Mouse (Mus musculus): ENCODE data around the gene Spint5. TPM values are rescaled to one million over a fixed set of nuclear protein-coding genes. Genes with fewer than 3 reads are reported as not detected.

Gene Spint5
- polyA plus RNA-seq, 1 experiment, result not detected

GRCm38 (mm10) chr2:164761502-164761901 is 46.4 kb downstream of the Spint5 start:
- H3K4me3 ChIP-seq (ENCODE audit: insufficient read depth, low read depth, low read length), result no peak overlapping the region
- TF ChIP-seq POLR2A (IDR thresholded peaks at IDR 0.05; ENCODE audit: low read depth, low read length), result no peak
- no peak for TF ChIP-seq CTCF (conservative IDR thresholded peaks at IDR 0.05; ENCODE audit: insufficient read depth, insufficient read length, low read depth, low read length)
- WGBS, result 92% methylated on average over 2 of the region's 2 CpGs
- peaks cover 6% of the 10 kb centered on the region for H3K36me3 ChIP-seq (ENCODE audit: control insufficient read depth, insufficient read depth, low read length)
- no peaks in the 10 kb centered on the region for H3K27me3 ChIP-seq (replicated peaks; ENCODE audit: control insufficient read depth, insufficient read depth, low read length)
- no peak overlapping the region for H3K27ac ChIP-seq (ENCODE audit: insufficient read depth, low read depth, low read length)
- no peaks in the 10 kb centered on the region for H3K4me1 ChIP-seq (ENCODE audit: control insufficient read depth, insufficient read depth, low read length)
- no peak for DNase-seq

GRCm38 (mm10) chr2:164761971-164762370 is 46.9 kb downstream of the Spint5 start:
- TF ChIP-seq CTCF (conservative IDR thresholded peaks at IDR 0.05; ENCODE audit: insufficient read depth, insufficient read length, low read depth, low read length) (no peak), POLR2A (IDR thresholded peaks at IDR 0.05; ENCODE audit: low read depth, low read length) (no peak)
- no peaks in the 10 kb centered on the region for H3K4me1 ChIP-seq (ENCODE audit: control insufficient read depth, insufficient read depth, low read length)
- H3K27me3 ChIP-seq (replicated peaks; ENCODE audit: control insufficient read depth, insufficient read depth, low read length), result no peaks in the 10 kb centered on the region
- H3K36me3 ChIP-seq (ENCODE audit: control insufficient read depth, insufficient read depth, low read length), result peaks cover 5% of the 10 kb centered on the region
- DNase-seq, result no peak
- H3K27ac ChIP-seq (ENCODE audit: insufficient read depth, low read depth, low read length), result no peak overlapping the region
- WGBS, result over 99% methylated on average over 4 of the region's 4 CpGs
- no peak overlapping the region for H3K4me3 ChIP-seq (ENCODE audit: insufficient read depth, low read depth, low read length)

- WGBS, result 80% methylated on average over 7 of the region's 7 CpGs
- Histone ChIP-seq H3K4me1 (ENCODE audit: control insufficient read depth, insufficient read depth, low read length) (no peaks in the 10 kb centered on the region), H3K27ac (ENCODE audit: insufficient read depth, low read depth, low read length) (no peak overlapping the region), H3K27me3 (replicated peaks; ENCODE audit: control insufficient read depth, insufficient read depth, low read length) (no peaks in the 10 kb centered on the region), H3K36me3 (ENCODE audit: control insufficient read depth, insufficient read depth, low read length) (peaks cover 1% of the 10 kb centered on the region; the same call in 1 of the 2 replicates), H3K4me3 (ENCODE audit: insufficient read depth, low read depth, low read length) (no peak overlapping the region)
- no peak for TF ChIP-seq CTCF (conservative IDR thresholded peaks at IDR 0.05; ENCODE audit: insufficient read depth, insufficient read length, low read depth, low read length)
- no peak for TF ChIP-seq POLR2A (IDR thresholded peaks at IDR 0.05; ENCODE audit: low read depth, low read length)
- no peak for DNase-seq
Measured at GRCm38 (mm10) chr2:164762593-164762992, 47.5 kb downstream of the Spint5 start.

DNA sequence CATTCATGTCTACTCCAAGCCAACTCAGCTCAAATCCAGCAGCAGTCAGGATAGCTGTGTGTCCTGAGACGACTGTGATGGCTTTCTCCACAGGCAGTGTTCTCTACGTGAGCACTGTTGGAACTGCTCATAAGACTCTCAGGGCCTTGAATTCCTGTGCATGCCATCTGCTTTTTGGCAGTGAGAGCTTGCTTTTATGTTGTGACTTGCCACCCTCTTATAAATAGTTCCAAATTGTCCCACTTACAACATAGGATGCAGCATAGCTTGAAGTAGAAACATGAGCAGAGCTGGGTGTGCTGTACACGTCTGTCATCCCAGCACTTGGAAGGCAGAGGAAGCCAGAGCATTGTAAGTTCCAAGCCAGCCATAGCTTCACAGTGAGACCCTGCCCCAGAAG is 50.7 kb downstream of the Spint5 start:
- Histone ChIP-seq H3K27ac (ENCODE audit: insufficient read depth, low read depth, low read length) (no peak overlapping the region), H3K27me3 (replicated peaks; ENCODE audit: control insufficient read depth, insufficient read depth, low read length) (no peaks in the 10 kb centered on the region), H3K36me3 (ENCODE audit: control insufficient read depth, insufficient read depth, low read length) (no peaks in the 10 kb centered on the region; the same call in 1 of the 2 replicates), H3K4me3 (ENCODE audit: insufficient read depth, low read depth, low read length) (no peak overlapping the region), H3K4me1 (ENCODE audit: control insufficient read depth, insufficient read depth, low read length) (peaks cover 3% of the 10 kb centered on the region; the same call in 1 of the 2 replicates)
- WGBS, result 85% methylated on average over 3 of the region's 3 CpGs
- no peak for DNase-seq
- TF ChIP-seq POLR2A (IDR thresholded peaks at IDR 0.05; ENCODE audit: low read depth, low read length), result no peak
- TF ChIP-seq CTCF (conservative IDR thresholded peaks at IDR 0.05; ENCODE audit: insufficient read depth, insufficient read length, low read depth, low read length), result no peak

Other genes with a start within 250 kb of the Spint5 start
- gene Trp53tg5, start 241.6 kb upstream of the Spint5 start, polyA plus RNA-seq (2012; rRNA removed), result 0.10 TPM in 1 of 2 replicates, not detected in the other
- 36.8 and 43.6 TPM in 2 replicates for gene Dbndd2, start 229.2 kb upstream of the Spint5 start, polyA plus RNA-seq (2012; rRNA removed)
- gene Pigt, start 217.8 kb upstream of the Spint5 start, polyA plus RNA-seq (2012; rRNA removed), result 101 and 123 TPM in 2 replicates
- 459 and 460 TPM in 2 replicates for gene Wfdc2, start 152.9 kb upstream of the Spint5 start, polyA plus RNA-seq (2012; rRNA removed)
- not detected in 2 replicates for gene Spint3, start 141.8 kb upstream of the Spint5 start, polyA plus RNA-seq (2012; rRNA removed)
- not detected in 2 replicates for gene Wfdc6a, start 129.9 kb upstream of the Spint5 start, polyA plus RNA-seq (2012; rRNA removed)
- not detected in 2 replicates for gene Eppin, start 121.7 kb upstream of the Spint5 start, polyA plus RNA-seq (2012; rRNA removed)
- gene Wfdc6b, start 101.8 kb upstream of the Spint5 start, polyA plus RNA-seq (2012; rRNA removed), result not detected in 2 replicates
- not detected in 2 replicates for gene Wfdc8, start 101.7 kb upstream of the Spint5 start, polyA plus RNA-seq (2012; rRNA removed)
- 9.2 and 10.3 TPM in 2 replicates for gene Wfdc16, start 76.5 kb upstream of the Spint5 start, polyA plus RNA-seq (2012; rRNA removed)
- not detected in 2 replicates for gene Wfdc10, start 59.3 kb upstream of the Spint5 start, polyA plus RNA-seq (2012; rRNA removed)
- gene Wfdc9, start 58.7 kb upstream of the Spint5 start, polyA plus RNA-seq (2012; rRNA removed), result not detected in 2 replicates
- gene Wfdc11, start 41.2 kb upstream of the Spint5 start, polyA plus RNA-seq (2012; rRNA removed), result not detected in 2 replicates
- not detected in 2 replicates for gene Wfdc13, start 30.2 kb upstream of the Spint5 start, polyA plus RNA-seq (2012; rRNA removed)
- not detected in 2 replicates for gene Spint4, start 16.8 kb upstream of the Spint5 start, polyA plus RNA-seq (2012; rRNA removed)
- 0.57 and 1.0 TPM in 2 replicates for gene Wfdc3, start 30.6 kb downstream of the Spint5 start, polyA plus RNA-seq (2012; rRNA removed)
- gene Dnttip1, start 30.7 kb downstream of the Spint5 start, polyA plus RNA-seq (2012; rRNA removed), result 32.6 and 34.5 TPM in 2 replicates
- 6.6 and 7.1 TPM in 2 replicates for gene Ube2c, start 54.6 kb downstream of the Spint5 start, polyA plus RNA-seq (2012; rRNA removed)
- 124 TPM in 1 of 2 replicates, not detected in the other for gene Tnnc2, start 64.7 kb downstream of the Spint5 start, polyA plus RNA-seq (2012; rRNA removed)
- 23.2 and 32.9 TPM in 2 replicates for gene Snx21, start 70.5 kb downstream of the Spint5 start, polyA plus RNA-seq (2012; rRNA removed)
- 68.4 and 75.7 TPM in 2 replicates for gene Acot8, start 89.6 kb downstream of the Spint5 start, polyA plus RNA-seq (2012; rRNA removed)
- gene Zswim3, start 89.8 kb downstream of the Spint5 start, polyA plus RNA-seq (2012; rRNA removed), result 2.2 and 2.7 TPM in 2 replicates
- gene Zswim1, start 107.4 kb downstream of the Spint5 start, polyA plus RNA-seq (2012; rRNA removed), result 11.7 and 11.8 TPM in 2 replicates
- 0.20 TPM in 1 of 2 replicates, not detected in the other for gene Spata25, start 113.2 kb downstream of the Spint5 start, polyA plus RNA-seq (2012; rRNA removed)
- 504 and 687 TPM in 2 replicates for gene Ctsa, start 117.6 kb downstream of the Spint5 start, polyA plus RNA-seq (2012; rRNA removed)
- gene Neurl2, start 118.2 kb downstream of the Spint5 start, polyA plus RNA-seq (2012; rRNA removed), result 3.7 and 4.7 TPM in 2 replicates
- 39.6 and 41.5 TPM in 2 replicates for gene Pltp, start 142.4 kb downstream of the Spint5 start, polyA plus RNA-seq (2012; rRNA removed)
- 37.2 and 43.1 TPM in 2 replicates for gene Pcif1, start 164.0 kb downstream of the Spint5 start, polyA plus RNA-seq (2012; rRNA removed)
- gene Zfp335, start 196.5 kb downstream of the Spint5 start, polyA plus RNA-seq (2012; rRNA removed), result 20.4 and 25.7 TPM in 2 replicates
- gene Mmp9, start 225.5 kb downstream of the Spint5 start, polyA plus RNA-seq (2012; rRNA removed), result 1.7 and 1.8 TPM in 2 replicates
- 1.5 and 2.2 TPM in 2 replicates for gene Slc12a5, start 245.5 kb downstream of the Spint5 start, polyA plus RNA-seq (2012; rRNA removed)